Mouse (Mus musculus) forebrain, embryonic 16.5 days (tissue): Measurements from ENCODE around the gene Arhgap1. TPM values are rescaled to one million over a fixed set of nuclear protein-coding genes. Genes with fewer than 3 reads are reported as not detected.

Experiments used
- polyA plus RNA-seq: library from polyadenylated mRNA; unstranded; fragments of >200 nt; fragmentation: Nextera tagmentation; extraction: Ambion mirVana; gene quantifications from 2 replicates; pipeline ENCODE4 v1.2.1, GENCODE M21; 2015

Arhgap1 gene
- polyA plus RNA-seq, 1 experiment from 2014 or later, result 99.2 TPM

Other genes starting within 250 kb of the Arhgap1 start
- gene 1110051M20Rik, start 205.2 kb upstream of the Arhgap1 start, polyA plus RNA-seq, result 163 and 187 TPM in 2 replicates
- gene Lrp4, start 192.3 kb upstream of the Arhgap1 start, polyA plus RNA-seq, result 4.5 and 5.9 TPM in 2 replicates
- gene Ckap5, start 123.1 kb upstream of the Arhgap1 start, polyA plus RNA-seq, result 133 and 141 TPM in 2 replicates
- gene F2, start 13.4 kb upstream of the Arhgap1 start, polyA plus RNA-seq, result 0.16 TPM in 1 of 2 replicates, not detected in the other
- gene Zfp408, start 69 bp upstream of the Arhgap1 start, polyA plus RNA-seq, result 10.8 and 16.2 TPM in 2 replicates
- 43.6 and 45.0 TPM in 2 replicates for gene Atg13, start 60.7 kb downstream of the Arhgap1 start, polyA plus RNA-seq
- 20.9 and 22.5 TPM in 2 replicates for gene Harbi1, start 61.0 kb downstream of the Arhgap1 start, polyA plus RNA-seq
- 23.5 and 25.5 TPM in 2 replicates for gene Ambra1, start 80.3 kb downstream of the Arhgap1 start, polyA plus RNA-seq